Mouse (Mus musculus): ENCODE results near the gene Folr2.

DNA sequence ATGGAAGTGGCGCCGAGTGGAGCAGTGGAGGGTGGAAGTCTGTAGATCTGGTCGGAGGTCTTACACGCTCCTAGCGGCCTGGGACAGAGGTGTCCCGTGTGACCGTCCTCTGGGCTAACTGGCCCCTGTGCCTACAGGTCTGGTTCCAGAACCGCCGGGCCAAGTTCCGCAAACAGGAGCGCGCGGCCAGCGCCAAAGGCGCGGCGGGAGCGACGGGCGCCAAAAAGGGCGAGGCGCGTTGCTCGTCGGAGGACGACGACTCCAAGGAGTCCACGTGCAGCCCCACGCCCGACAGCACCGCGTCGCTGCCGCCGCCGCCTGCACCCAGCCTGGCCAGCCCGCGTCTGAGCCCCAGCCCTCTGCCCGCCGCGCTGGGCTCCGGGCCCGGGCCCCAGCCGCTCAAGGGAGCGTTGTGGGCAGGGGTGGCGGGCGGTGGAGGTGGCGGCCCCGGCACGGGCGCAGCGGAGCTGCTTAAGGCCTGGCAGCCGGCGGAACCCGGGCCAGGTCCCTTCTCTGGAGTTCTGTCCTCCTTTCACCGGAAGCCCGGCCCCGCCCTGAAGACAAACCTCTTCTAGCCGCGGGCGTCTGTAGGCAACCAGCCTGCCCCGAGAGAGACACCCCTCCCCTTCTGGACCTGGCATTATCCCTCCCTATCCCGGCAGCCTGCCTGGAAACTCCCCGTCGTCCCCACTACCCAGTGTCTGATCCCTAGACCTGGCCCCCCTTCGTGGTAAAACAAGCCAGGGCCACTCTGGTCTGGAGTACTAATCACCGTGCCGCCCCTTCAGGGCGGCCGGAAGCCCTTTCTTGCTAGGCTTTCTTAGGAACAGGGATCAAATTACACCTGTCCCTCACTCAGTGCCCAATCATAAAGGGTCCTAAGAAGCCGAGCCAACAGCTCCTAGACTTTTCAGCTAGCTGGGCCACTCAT lies 35.2 kb downstream of the Folr2 start:
- TF ChIP-seq POLR2A (IDR thresholded peaks at IDR 0.05; ENCODE audit: insufficient read depth, low read length) = no peak
- no peak for TF ChIP-seq CTCF (IDR thresholded peaks at IDR 0.05; ENCODE audit: low read depth, low read length)
- no peak for TF ChIP-seq EP300 (IDR thresholded peaks at IDR 0.05; ENCODE audit: insufficient read depth, low read depth, low read length)

Data from ES-Bruce4 (cell line).